Mouse (Mus musculus) embryonic facial prominence, embryonic 12.5 days (tissue): ENCODE results near the gene Cradd. TPM values are rescaled to one million over a fixed set of nuclear protein-coding genes. Genes with fewer than 3 reads are reported as not detected.

Experiments
- ATAC-seq: fragments of 200-750 bp; cut with Nextera tagmentation; 2 replicates; pipeline ENCODE4 v1.8.0; 2017; ENCODE audit not compliant: insufficient number of reproducible peaks, insufficient read depth, low FRiP score, low TSS enrichment
- H3K27ac ChIP-seq: fragments of 300-500 bp; sonication (generic); 2 replicates; pipeline ENCODE4 v1.5.1; 2016; ENCODE audit warnings: mild to moderate bottlenecking
- H3K27me3 ChIP-seq: fragments of 300-500 bp; sonication (generic); 2 replicates; pipeline ENCODE4 v1.6.1; 2016; ENCODE audit warnings: mild to moderate bottlenecking, moderate library complexity
- H3K36me3 ChIP-seq: fragments of 300-500 bp; sonication (generic); 2 replicates; pipeline ENCODE4 v1.6.1; 2016; ENCODE audit warnings: mild to moderate bottlenecking
- H3K4me1 ChIP-seq: fragments of 300-500 bp; sonication (generic); 2 replicates; pipeline ENCODE4 v1.6.1; 2016
- H3K4me2 ChIP-seq: fragments of 300-500 bp; sonication (generic); replicated peaks from 2 replicates; pipeline ENCODE4 v1.6.1; 2016; ENCODE audit warnings: mild to moderate bottlenecking, moderate library complexity
- H3K4me3 ChIP-seq: fragments of 300-500 bp; sonication (generic); 2 replicates; pipeline ENCODE4 v1.5.1; 2016; ENCODE audit warnings: mild to moderate bottlenecking
- H3K9ac ChIP-seq: fragments of 300-500 bp; sonication (generic); 2 replicates; pipeline ENCODE4 v1.6.1; 2016; ENCODE audit warnings: mild to moderate bottlenecking, moderate library complexity
- H3K9me3 ChIP-seq: fragments of 300-500 bp; sonication (generic); 2 replicates; pipeline ENCODE4 v1.6.1; 2016; ENCODE audit warnings: mild to moderate bottlenecking, moderate library complexity
- WGBS: fragments of 180-500 bp; shearing (Covaris S2); methylation state at CpG from one replicate; pipeline ENCODE4 v1.1.7; 2016; 5-methylcytosine and 5-hydroxymethylcytosine counted together
- polyA plus RNA-seq: library from polyadenylated mRNA; unstranded; fragments of >200 nt; fragmentation: Nextera tagmentation; extraction: Ambion mirVana; gene quantifications from 2 replicates; pipeline ENCODE4 v1.2.1, GENCODE M21; 2016

The Cradd gene
- polyA plus RNA-seq, 1 experiment from 2014 or later, result 14.1 TPM

DNA sequence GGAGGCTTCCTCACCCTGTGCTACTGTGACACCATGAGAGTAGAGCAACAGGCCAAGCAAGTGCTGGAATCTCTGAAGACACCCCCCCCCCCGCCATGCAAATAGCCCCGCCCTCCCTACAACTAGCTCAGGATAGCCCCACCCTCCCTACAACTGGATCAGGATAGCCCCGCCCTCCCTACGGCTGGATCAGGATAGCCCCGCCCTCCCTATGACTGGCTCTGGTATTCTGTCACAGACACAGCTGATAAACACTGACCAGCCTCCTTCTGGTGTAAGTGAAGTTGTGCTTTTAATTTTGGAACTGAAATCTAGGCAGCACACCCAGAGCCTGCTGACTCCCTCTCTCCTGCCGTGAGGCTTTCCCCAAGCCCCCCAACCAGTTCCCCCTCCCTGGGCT lies 75.6 kb downstream of the Cradd start:
- H3K9me3 ChIP-seq, result no peaks in the 10 kb centered on the region
- no peak overlapping the region for H3K9ac ChIP-seq
- H3K4me1 ChIP-seq, result peaks cover 9% of the 10 kb centered on the region; the same call in 1 of the 2 replicates
- H3K27me3 ChIP-seq, result no peaks in the 10 kb centered on the region
- no peak overlapping the region for H3K4me3 ChIP-seq
- H3K4me2 ChIP-seq, result no peak overlapping the region
- WGBS, result 33% methylated on average over 6 of the region's 6 CpGs
- ATAC-seq, result no peak
- peak overlapping the region; percentile 76 for H3K27ac ChIP-seq
- H3K36me3 ChIP-seq, result no peaks in the 10 kb centered on the region

DNA sequence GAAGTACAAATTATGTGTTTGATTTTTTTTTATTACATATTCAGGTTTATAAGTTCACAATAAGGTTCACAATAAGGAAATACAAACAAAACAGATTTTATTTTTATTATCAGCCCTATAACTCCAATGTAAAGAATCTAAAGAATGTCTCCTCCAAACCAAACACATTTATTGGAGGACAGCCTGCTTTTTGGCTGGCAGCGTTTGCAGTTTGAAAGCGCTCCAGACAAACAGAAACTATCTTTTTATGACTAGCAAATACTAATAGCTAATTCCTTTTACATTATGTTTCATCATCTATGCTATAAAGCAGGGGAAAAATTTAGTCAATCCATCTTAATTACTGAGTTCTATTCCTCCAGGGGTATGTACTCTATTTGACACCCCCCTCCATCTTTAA lies 77.2 kb downstream of the Cradd start:
- Histone ChIP-seq H3K4me3 (no peak overlapping the region), H3K9ac (no peak overlapping the region), H3K4me2 (no peak overlapping the region), H3K9me3 (no peaks in the 10 kb centered on the region), H3K36me3 (no peaks in the 10 kb centered on the region), H3K4me1 (peaks cover 9% of the 10 kb centered on the region; the same call in 1 of the 2 replicates), H3K27ac (no peak overlapping the region), H3K27me3 (no peaks in the 10 kb centered on the region)
- WGBS, result 87% methylated on average over 2 of the region's 2 CpGs
- ATAC-seq, result no peak

DNA sequence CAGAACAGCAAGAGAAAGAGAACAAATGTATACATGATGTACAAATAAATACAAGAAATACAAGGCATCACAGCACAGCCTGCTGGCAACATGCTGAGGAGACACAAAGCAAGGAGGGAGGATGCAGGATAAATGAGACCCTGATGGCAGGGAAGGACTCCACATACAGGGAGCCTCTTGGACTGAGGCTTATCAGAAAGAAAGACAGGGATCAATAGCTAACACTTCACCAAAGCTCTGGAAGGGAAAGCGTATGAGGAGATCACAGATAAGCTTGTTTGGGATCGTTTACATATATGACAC lies 78.3 kb downstream of the Cradd start:
- Histone ChIP-seq H3K4me2 (no peak overlapping the region), H3K27ac (no peak overlapping the region), H3K9me3 (no peaks in the 10 kb centered on the region), H3K27me3 (no peaks in the 10 kb centered on the region), H3K36me3 (no peaks in the 10 kb centered on the region), H3K9ac (no peak overlapping the region), H3K4me1 (peaks cover 9% of the 10 kb centered on the region; the same call in 1 of the 2 replicates), H3K4me3 (no peak overlapping the region)
- ATAC-seq, result no peak
- WGBS, result 91% methylated on average over 2 of the region's 2 CpGs

DNA sequence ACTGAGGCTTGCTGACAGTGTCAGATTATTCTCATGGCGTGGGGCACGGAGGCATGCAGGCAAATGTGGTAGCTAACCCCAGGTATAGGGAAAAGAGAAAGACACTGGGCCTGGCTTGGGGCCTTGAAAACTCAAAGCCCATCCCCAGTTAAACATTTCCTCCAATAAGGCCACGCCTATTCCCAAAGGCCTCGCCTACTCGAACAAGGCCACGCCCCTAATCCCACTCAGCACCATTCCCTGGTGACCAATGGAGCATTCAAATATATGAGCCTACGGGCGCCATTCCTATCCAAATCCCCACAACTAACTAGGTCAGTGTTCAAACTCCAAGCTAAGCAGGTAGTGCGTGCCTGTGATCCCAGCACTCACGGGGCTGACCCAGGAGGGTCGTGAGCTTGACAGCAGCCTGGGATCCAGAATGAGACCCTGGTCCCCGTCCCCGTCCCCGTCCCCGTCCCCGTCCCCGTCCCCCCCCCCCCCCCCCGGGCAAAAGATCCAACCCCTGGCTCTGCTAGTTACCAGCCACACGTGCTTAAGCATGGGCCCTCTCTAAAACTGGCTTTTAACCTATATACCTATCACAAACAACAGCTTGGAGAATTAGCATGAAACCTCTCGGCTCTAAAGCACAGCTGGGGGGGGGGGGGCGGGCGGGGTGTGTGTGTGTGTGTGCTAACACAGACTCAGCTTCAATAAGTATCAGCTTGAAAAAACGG lies 78.8 kb downstream of the Cradd start:
- ATAC-seq, result no peak
- Histone ChIP-seq H3K27me3 (no peaks in the 10 kb centered on the region), H3K4me2 (no peak overlapping the region), H3K27ac (no peak overlapping the region), H3K4me1 (peaks cover 9% of the 10 kb centered on the region; the same call in 1 of the 2 replicates), H3K36me3 (no peaks in the 10 kb centered on the region), H3K9ac (no peak overlapping the region), H3K9me3 (no peaks in the 10 kb centered on the region), H3K4me3 (no peak overlapping the region)
- WGBS, result 54% methylated on average over 14 of the region's 23 CpGs

DNA sequence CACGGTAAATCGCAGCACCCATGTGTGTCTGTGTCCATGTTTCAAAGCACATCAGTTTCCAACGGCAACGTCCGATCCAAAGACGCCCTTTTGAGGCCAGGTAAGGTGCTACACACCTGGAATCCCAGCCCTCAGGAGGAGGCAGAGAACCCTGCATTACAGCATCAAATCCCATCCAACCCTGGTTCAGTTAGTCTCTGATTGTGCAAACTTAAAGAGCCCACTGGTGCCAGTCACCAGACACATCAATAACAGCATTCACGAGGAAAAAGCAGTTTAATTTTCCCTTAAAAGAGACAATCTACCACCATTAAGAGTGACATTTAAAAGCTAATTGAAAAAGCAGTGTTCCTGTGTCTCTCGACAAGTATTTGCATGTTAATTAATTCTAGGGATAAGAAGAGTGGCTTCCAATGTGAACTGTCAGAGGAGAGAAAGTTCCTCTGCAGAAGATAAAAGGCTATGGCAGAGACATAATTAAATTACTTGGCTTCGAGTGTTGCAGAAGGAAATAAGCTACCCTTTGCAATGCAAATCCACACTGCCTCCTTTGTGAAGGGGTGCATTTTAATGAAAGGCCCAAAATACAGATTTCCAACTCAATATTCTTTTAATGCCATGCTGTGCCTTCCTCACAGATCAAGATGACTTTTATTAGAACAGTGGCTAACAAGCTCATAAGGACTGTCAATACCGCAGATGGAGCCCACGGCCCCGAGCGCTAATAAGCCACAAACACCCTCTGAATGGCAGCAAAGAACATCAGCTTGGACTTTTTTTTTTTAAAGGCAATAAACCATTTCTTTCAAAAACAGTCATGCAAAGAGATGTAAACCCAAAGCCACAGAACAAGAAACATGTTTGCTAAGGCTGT lies 84.5 kb downstream of the Cradd start:
- no peaks in the 10 kb centered on the region for H3K9me3 ChIP-seq
- H3K4me1 ChIP-seq, result peaks cover 6% of the 10 kb centered on the region; the same call in 1 of the 2 replicates
- WGBS, result 51% methylated on average over 13 of the region's 13 CpGs
- H3K27ac ChIP-seq, result no peak overlapping the region
- no peaks in the 10 kb centered on the region for H3K27me3 ChIP-seq
- H3K36me3 ChIP-seq, result no peaks in the 10 kb centered on the region
- H3K4me3 ChIP-seq, result no peak overlapping the region
- no peak for ATAC-seq
- no peak overlapping the region for H3K4me2 ChIP-seq
- H3K9ac ChIP-seq, result no peak overlapping the region

DNA sequence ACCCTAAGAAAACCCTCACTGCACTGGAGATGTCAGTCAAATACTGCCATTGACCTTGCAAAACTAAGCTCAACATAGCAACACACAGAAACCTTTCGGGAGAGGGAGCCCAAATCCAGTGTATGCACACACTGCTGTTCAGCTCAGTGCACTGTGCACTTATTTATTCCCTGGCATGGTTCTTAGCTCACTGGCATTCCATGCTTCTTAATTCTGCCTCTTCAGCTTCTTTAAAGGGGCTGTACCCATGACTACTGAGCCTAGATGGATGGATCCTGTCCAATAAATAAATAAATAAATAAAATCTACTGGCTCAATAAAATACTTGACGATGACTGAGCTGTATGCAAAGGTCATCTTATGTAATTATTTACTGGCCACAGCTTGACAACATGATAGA lies 85.3 kb downstream of the Cradd start:
- Histone ChIP-seq H3K9ac (no peak overlapping the region), H3K4me2 (no peak overlapping the region), H3K27ac (no peak overlapping the region), H3K4me3 (no peak overlapping the region), H3K36me3 (no peaks in the 10 kb centered on the region), H3K27me3 (no peaks in the 10 kb centered on the region), H3K4me1 (peaks cover 6% of the 10 kb centered on the region; the same call in 1 of the 2 replicates), H3K9me3 (no peaks in the 10 kb centered on the region)
- WGBS, result 78% methylated on average over 2 of the region's 2 CpGs
- ATAC-seq, result no peak

DNA sequence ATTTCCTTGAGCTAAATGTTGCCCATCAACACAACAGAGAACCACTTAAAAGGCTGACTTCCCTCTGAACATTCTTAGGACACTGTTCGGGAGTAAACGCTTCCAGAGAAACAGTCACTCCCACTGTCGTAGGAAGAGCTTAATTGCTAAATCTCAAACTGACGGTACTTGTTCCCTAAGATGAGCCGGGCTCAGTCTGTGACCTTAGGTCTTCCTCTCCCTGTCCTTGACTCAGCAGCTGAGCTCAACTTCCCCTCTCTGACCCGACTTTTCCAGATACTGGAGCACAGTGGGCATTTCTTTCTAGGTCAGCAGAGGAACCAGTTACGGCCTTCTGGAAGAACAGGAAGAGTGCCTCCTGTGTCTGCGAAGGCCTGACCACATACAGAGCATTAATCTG lies 87.7 kb downstream of the Cradd start:
- H3K27ac ChIP-seq, result no peak overlapping the region

DNA sequence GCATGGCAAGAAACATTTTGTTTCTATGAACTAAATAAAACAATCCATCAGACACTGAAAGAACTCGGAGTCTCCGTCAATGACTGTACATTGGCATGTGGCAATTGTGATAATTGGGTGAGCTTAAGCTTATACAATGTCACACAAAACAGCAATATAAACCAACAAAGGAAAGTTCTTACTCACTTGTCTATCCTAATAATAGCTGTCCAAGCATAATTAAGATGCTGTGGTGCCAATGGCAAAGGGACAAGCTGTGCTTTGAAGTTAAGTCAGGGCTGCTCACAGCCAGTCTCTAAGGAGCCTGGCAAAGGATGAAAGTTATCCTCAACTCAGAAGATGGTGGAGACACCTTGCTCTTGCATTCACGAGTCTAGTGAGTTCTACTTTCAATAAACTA lies 89.3 kb downstream of the Cradd start:
- Histone ChIP-seq H3K27me3 (no peaks in the 10 kb centered on the region), H3K9me3 (no peaks in the 10 kb centered on the region), H3K4me2 (no peak overlapping the region), H3K4me3 (no peak overlapping the region), H3K9ac (no peak overlapping the region), H3K36me3 (no peaks in the 10 kb centered on the region), H3K27ac (no peak overlapping the region), H3K4me1 (peaks cover 6% of the 10 kb centered on the region; the same call in 1 of the 2 replicates)
- 64% methylated on average over 3 of the region's 3 CpGs for WGBS
- no peak for ATAC-seq

More for the DNA sequence above, 87.7 kb downstream of the Cradd start:
- H3K9me3 ChIP-seq, result no peaks in the 10 kb centered on the region
- no peak overlapping the region for H3K4me3 ChIP-seq
- ATAC-seq, result no peak
- WGBS, result 27% methylated on average over 8 of the region's 8 CpGs
- H3K4me1 ChIP-seq, result peaks cover 6% of the 10 kb centered on the region; the same call in 1 of the 2 replicates
- H3K4me2 ChIP-seq, result no peak overlapping the region
- no peaks in the 10 kb centered on the region for H3K36me3 ChIP-seq
- H3K9ac ChIP-seq, result no peak overlapping the region
- no peaks in the 10 kb centered on the region for H3K27me3 ChIP-seq

DNA sequence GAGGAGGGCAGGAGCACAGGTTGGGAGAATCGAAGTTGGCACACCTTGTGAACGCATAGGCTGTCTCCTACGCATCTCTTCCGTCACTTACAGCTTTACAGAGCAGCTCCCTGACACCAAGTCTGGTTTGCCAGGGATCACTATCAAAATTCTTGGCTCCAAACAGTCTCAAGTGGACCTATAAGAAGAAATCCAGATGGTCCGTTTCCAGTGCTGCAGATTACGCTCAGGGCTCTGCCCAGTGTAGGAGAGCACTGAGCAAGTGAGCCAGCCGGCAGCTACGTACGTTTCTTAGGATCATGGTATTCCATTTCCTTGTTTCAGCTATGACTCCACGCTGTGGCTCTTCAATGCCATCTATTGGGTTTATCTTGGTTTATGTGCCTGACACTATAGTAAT lies 90.9 kb downstream of the Cradd start:
- no peaks in the 10 kb centered on the region for H3K36me3 ChIP-seq
- H3K4me2 ChIP-seq, result no peak overlapping the region
- no peak overlapping the region for H3K27ac ChIP-seq
- WGBS, result 87% methylated on average over 10 of the region's 10 CpGs
- no peaks in the 10 kb centered on the region for H3K9me3 ChIP-seq
- no peak overlapping the region for H3K9ac ChIP-seq
- no peak overlapping the region for H3K4me3 ChIP-seq
- H3K4me1 ChIP-seq, result peaks cover 6% of the 10 kb centered on the region; the same call in 1 of the 2 replicates
- H3K27me3 ChIP-seq, result no peaks in the 10 kb centered on the region
- no peak for ATAC-seq

DNA sequence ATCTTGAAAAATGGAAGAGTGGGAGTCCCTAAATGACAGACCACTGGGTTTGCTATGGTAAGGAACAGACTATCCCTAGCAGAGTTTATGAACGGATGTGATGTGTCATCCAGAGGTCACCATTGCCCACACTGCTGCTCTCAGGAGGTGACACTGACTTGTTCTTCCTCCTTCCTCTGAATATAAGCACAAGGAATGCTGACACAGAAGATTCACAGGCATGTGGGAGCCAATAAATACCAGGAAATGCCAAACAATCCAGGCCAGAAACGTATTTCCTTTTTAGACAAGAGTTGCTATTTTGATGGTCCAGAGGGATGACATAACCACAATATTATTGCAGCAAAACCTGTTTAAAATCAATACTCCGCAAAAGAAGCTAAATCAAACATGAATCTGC lies 91.4 kb downstream of the Cradd start:
- 49% methylated on average over 3 of the region's 3 CpGs for WGBS
- no peak overlapping the region for H3K4me2 ChIP-seq

DNA sequence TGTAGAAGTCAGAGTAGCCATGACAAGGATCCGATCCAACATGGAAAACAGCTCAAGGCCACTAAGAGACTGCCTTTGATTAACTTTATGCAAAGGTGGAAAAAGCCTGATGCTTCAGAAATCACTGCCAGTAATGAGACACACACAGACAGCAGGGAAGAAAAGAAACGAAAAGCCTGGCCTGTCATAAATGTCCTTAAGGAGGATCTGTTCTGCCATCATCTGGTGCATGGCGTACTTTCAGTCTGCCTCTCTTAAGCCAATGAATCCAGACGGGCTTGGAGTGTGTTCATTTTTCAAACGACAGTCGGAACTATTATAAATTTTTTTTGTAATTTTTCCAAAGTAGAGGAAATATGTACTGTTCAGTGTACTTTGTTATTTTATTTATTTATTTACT lies 95.7 kb downstream of the Cradd start:
- H3K9ac ChIP-seq, result no peak overlapping the region
- no peak overlapping the region for H3K27ac ChIP-seq
- no peaks in the 10 kb centered on the region for H3K9me3 ChIP-seq
- peaks cover 14% of the 10 kb centered on the region; the same call in 1 of the 2 replicates for H3K4me1 ChIP-seq
- no peak overlapping the region for H3K4me2 ChIP-seq
- no peaks in the 10 kb centered on the region for H3K27me3 ChIP-seq
- no peak overlapping the region for H3K4me3 ChIP-seq
- H3K36me3 ChIP-seq, result no peaks in the 10 kb centered on the region
- 60% methylated on average over 6 of the region's 6 CpGs for WGBS
- ATAC-seq, result no peak

More for the DNA sequence above, 91.4 kb downstream of the Cradd start:
- Histone ChIP-seq H3K9me3 (no peaks in the 10 kb centered on the region), H3K27me3 (no peaks in the 10 kb centered on the region), H3K4me3 (no peak overlapping the region), H3K9ac (no peak overlapping the region), H3K27ac (no peak overlapping the region), H3K36me3 (no peaks in the 10 kb centered on the region), H3K4me1 (peaks cover 9% of the 10 kb centered on the region; the same call in 1 of the 2 replicates)
- no peak for ATAC-seq

DNA sequence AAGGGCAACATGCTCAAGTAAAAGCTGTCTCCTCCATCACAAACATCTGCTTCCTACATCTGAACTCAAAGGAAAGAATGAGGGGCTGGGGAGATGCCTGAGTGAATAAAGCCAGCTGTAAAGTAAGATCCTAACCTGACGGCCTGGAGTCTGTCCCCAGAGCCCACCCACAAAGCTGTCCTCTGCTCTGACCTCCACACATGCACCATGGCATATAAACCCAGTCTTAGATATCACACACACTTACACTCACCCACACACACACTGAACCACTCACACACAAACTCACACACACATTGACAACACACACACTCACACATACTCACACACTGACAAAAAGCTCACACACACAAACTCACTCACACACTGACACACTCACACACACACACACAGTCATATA lies 96.3 kb downstream of the Cradd start:
- H3K27ac ChIP-seq, result no peak overlapping the region
- H3K4me1 ChIP-seq, result peaks cover 14% of the 10 kb centered on the region; the same call in 1 of the 2 replicates
- no peak overlapping the region for H3K4me3 ChIP-seq
- no peak overlapping the region for H3K4me2 ChIP-seq
- H3K36me3 ChIP-seq, result no peaks in the 10 kb centered on the region
- no peak overlapping the region for H3K9ac ChIP-seq
- H3K9me3 ChIP-seq, result no peaks in the 10 kb centered on the region
- H3K27me3 ChIP-seq, result no peaks in the 10 kb centered on the region
- WGBS, result 5% methylated on average over 1 of the region's 1 CpGs
- ATAC-seq, result no peak
